Mouse (Mus musculus) CH12.LX (cell line): ENCODE results near the gene Far1. TPM values are rescaled to one million over a fixed set of nuclear protein-coding genes. Genes with fewer than 3 reads are reported as not detected.

ENCODE experiments used
- DNase-seq: peaks from one replicate; pipeline ENCODE4 v3.0.0-alpha.2; 2013; ENCODE audit errors: extremely low read depth
- H3K27ac ChIP-seq: 2 replicates; pipeline ENCODE4 v1.5.1; 2012; ENCODE audit warnings: low read depth, mild to moderate bottlenecking, control low read depth, moderate library complexity; ENCODE audit not compliant: insufficient read depth
- H3K27me3 ChIP-seq: replicated peaks from 2 replicates; pipeline ENCODE3; 2012; ENCODE audit warnings: inconsistent platforms
- H3K36me3 ChIP-seq, 2 experiments: replicated peaks in 1 of 2; 2 replicates each; pipeline versions ENCODE3 to v1.6.1; 2012; ENCODE audit warnings: inconsistent platforms in 1 of 2, low read length in 1 of 2, mild to moderate bottlenecking in 1 of 2, mixed read lengths in 1 of 2, moderate library complexity in 1 of 2; ENCODE audit not compliant: control insufficient read depth in 1 of 2, insufficient read depth in 1 of 2
- H3K4me1 ChIP-seq, 2 experiments: 2 replicates each; pipeline ENCODE4 v1.6.1; 2012; ENCODE audit warnings: inconsistent platforms in 1 of 2, moderate library complexity in 1 of 2; ENCODE audit not compliant: insufficient read depth in 2 of 2, control insufficient read depth in 1 of 2
- H3K4me2 ChIP-seq: 2 replicates; pipeline ENCODE4 v1.6.1; 2012; ENCODE audit warnings: low read depth, mild to moderate bottlenecking, control low read depth; ENCODE audit not compliant: poor library complexity, insufficient read depth, severe bottlenecking
- H3K4me3 ChIP-seq, 3 experiments: fragments of 150-350 bp in 1 of 3; sonication (generic) in 1 of 3; replicated peaks in 1 of 3; 2 replicates each; pipeline versions ENCODE3 to v1.5.1; 2011 to 2012; ENCODE audit warnings: low read depth in 2 of 3, low read length in 2 of 3, mild to moderate bottlenecking in 2 of 3, moderate library complexity in 2 of 3, control low read depth in 1 of 3, improper control_type of control experiment in 1 of 3, inconsistent platforms in 1 of 3, mixed read lengths in 1 of 3; ENCODE audit not compliant: poor library complexity in 1 of 3
- H3K79me2 ChIP-seq: replicated peaks from 2 replicates; pipeline ENCODE4 v1.6.1; 2012; ENCODE audit warnings: mild to moderate bottlenecking, moderate library complexity; ENCODE audit not compliant: control insufficient read depth, poor library complexity, insufficient read depth, severe bottlenecking; ENCODE audit errors: extremely low read depth
- H3K9ac ChIP-seq: 2 replicates; pipeline ENCODE4 v1.6.1; 2012; ENCODE audit warnings: low read depth, mild to moderate bottlenecking, control low read depth, moderate library complexity; ENCODE audit not compliant: insufficient read depth
- H3K9me3 ChIP-seq: replicated peaks from 2 replicates; pipeline ENCODE3; 2012; ENCODE audit warnings: low read length, inconsistent platforms, mixed read lengths
- CTCF ChIP-seq, 2 experiments: IDR thresholded peaks in 1 of 2; conservative IDR thresholded peaks in 1 of 2; 2 replicates each; pipeline ENCODE4 v1.5.1; 2011 to 2012; ENCODE audit warnings: low read depth in 2 of 2, low read length in 2 of 2, improper control_type of control experiment in 1 of 2, inconsistent platforms in 1 of 2, mild to moderate bottlenecking in 1 of 2, moderate library complexity in 1 of 2
- E2F4 ChIP-seq: IDR thresholded peaks from 2 replicates; pipeline ENCODE4 v1.6.1; 2011; ENCODE audit warnings: low read depth, low read length, improper control_type of control experiment; ENCODE audit not compliant: insufficient replicate concordance
- EP300 ChIP-seq: IDR thresholded peaks from 2 replicates; pipeline ENCODE4 v1.6.1; 2011; ENCODE audit warnings: low read length, improper control_type of control experiment
- HCFC1 ChIP-seq: IDR thresholded peaks from 2 replicates; pipeline ENCODE4 v1.6.1; 2012; ENCODE audit warnings: low read depth, mild to moderate bottlenecking, inconsistent platforms, low read length, improper control_type of control experiment
- IRF4 ChIP-seq: IDR thresholded peaks from 2 replicates; pipeline ENCODE4 v1.6.1; 2014; ENCODE audit warnings: low read depth, mild to moderate bottlenecking, inconsistent platforms, low read length, improper control_type of control experiment
- JUN ChIP-seq: IDR thresholded peaks from 2 replicates; pipeline ENCODE4 v1.6.1; 2011; ENCODE audit warnings: low read depth, mild to moderate bottlenecking, low read length, improper control_type of control experiment, moderate library complexity; ENCODE audit not compliant: insufficient read depth
- JUND ChIP-seq: conservative IDR thresholded peaks from 2 replicates; pipeline ENCODE4 v1.6.1; 2011; ENCODE audit warnings: low read depth, low read length, improper control_type of control experiment
- KAT2A ChIP-seq: IDR thresholded peaks from 2 replicates; pipeline ENCODE4 v1.6.1; 2012; ENCODE audit warnings: low read length, improper control_type of control experiment, inconsistent platforms; ENCODE audit not compliant: insufficient replicate concordance
- MAX ChIP-seq: IDR thresholded peaks from 2 replicates; pipeline ENCODE4 v1.6.1; 2011; ENCODE audit warnings: low read length, improper control_type of control experiment
- MEF2A ChIP-seq: IDR thresholded peaks from 2 replicates; pipeline ENCODE4 v1.6.1; 2014; ENCODE audit warnings: low read depth, mild to moderate bottlenecking, inconsistent platforms, low read length, improper control_type of control experiment, borderline replicate concordance
- MXI1 ChIP-seq: IDR thresholded peaks from 2 replicates; pipeline ENCODE4 v1.6.1; 2011; ENCODE audit warnings: mild to moderate bottlenecking, low read depth, low read length, improper control_type of control experiment
- NELFE ChIP-seq: IDR thresholded peaks from 2 replicates; pipeline ENCODE4 v1.6.1; 2011; ENCODE audit warnings: low read depth, low read length, improper control_type of control experiment
- NRF1 ChIP-seq: IDR thresholded peaks from 2 replicates; pipeline ENCODE4 v1.6.1; 2014; ENCODE audit warnings: low read depth, mild to moderate bottlenecking, inconsistent platforms, low read length, improper control_type of control experiment, moderate library complexity
- PAX5 ChIP-seq: IDR thresholded peaks from 2 replicates; pipeline ENCODE4 v1.6.1; 2012; ENCODE audit warnings: low read length, inconsistent platforms, mixed read lengths
- RAD21 ChIP-seq: IDR thresholded peaks from 2 replicates; pipeline ENCODE4 v1.6.1; 2011; ENCODE audit warnings: low read depth, mild to moderate bottlenecking, low read length, improper control_type of control experiment, moderate library complexity
- SIN3A ChIP-seq: IDR thresholded peaks from 2 replicates; pipeline ENCODE4 v1.6.1; 2012; ENCODE audit warnings: low read length, improper control_type of control experiment, inconsistent platforms
- SMC3 ChIP-seq: IDR thresholded peaks from 2 replicates; pipeline ENCODE4 v1.6.1; 2011; ENCODE audit warnings: low read depth, low read length, improper control_type of control experiment
- TCF12 ChIP-seq: IDR thresholded peaks from 2 replicates; pipeline ENCODE4 v1.6.1; 2014; ENCODE audit warnings: low read depth, mild to moderate bottlenecking, inconsistent platforms, low read length, improper control_type of control experiment
- ZC3H11A ChIP-seq: IDR thresholded peaks from 2 replicates; pipeline ENCODE4 v1.6.1; 2012; ENCODE audit warnings: low read depth, mild to moderate bottlenecking, inconsistent platforms, low read length, improper control_type of control experiment
- ZKSCAN1 ChIP-seq: IDR thresholded peaks from 2 replicates; pipeline ENCODE4 v1.6.1; 2012; ENCODE audit warnings: low read depth, inconsistent platforms, low read length, improper control_type of control experiment, borderline replicate concordance
- ZNF384 ChIP-seq: IDR thresholded peaks from 2 replicates; pipeline ENCODE4 v1.6.1; 2012; ENCODE audit warnings: low read depth, low read length, improper control_type of control experiment, inconsistent platforms
- dilution Hi-C: fragments of 300-500 bp; cut with MboI; formaldehyde crosslinking; loops from 2 replicates; pipeline ENCODE4 v1.14.3; 2020; ENCODE audit warnings: low sequenced_read_pairs; ENCODE audit not compliant: extremely low pct_unique_long_range_greater_than_20kb, extremely low pct_ligation_motif_present
- in situ Hi-C: fragments of 300-500 bp; cut with MboI; formaldehyde crosslinking; loops from 3 replicates; pipeline ENCODE4 v1.14.3; 2019; ENCODE audit warnings: low sequenced_read_pairs, low pct_ligation_motif_present, low pct_unique_long_range_greater_than_20kb, mixed read lengths
- polyA plus RNA-seq: library from polyadenylated mRNA; unstranded; fragments of >175 nt; gene quantifications from 2 replicates; pipeline ENCODE4 v1.2.1, GENCODE M21; 2012; ENCODE audit warnings: low read depth; ENCODE audit not compliant: insufficient read length
- total RNA-seq, 2 experiments: library from RNA; depleted of rRNA; stranded (reverse); fragments of 300-350 nt in 1 of 2; fragments of >200 nt in 1 of 2; gene quantifications; 2 replicates each; pipeline ENCODE4 v1.2.3; 2012 to 2014

Gene Far1
- total and polyA plus RNA-seq, 3 experiments, result 73.4 to 170 (median 97.3) TPM

- no peak overlapping the region for H3K4me2 ChIP-seq
Observed at GRCm38 (mm10) chr7:113601803-113602202, 88.2 kb downstream of the Far1 start.

GRCm38 (mm10) chr7:113607928-113608327, 94.3 kb downstream of the Far1 start:
- Histone ChIP-seq H3K27me3 (no peaks in the 10 kb centered on the region), H3K4me1 (peaks cover 0 to 14% of the 10 kb centered on the region in 2 experiments; a peak in 2 of 4 replicates), H3K27ac (no peak overlapping the region), H3K4me2 (no peak overlapping the region), H3K79me2 (no peaks in the 10 kb centered on the region), H3K9ac (no peak overlapping the region), H3K9me3 (peaks cover 8% of the 10 kb centered on the region), H3K4me3 (no peak overlapping the region), H3K36me3 (no peaks in the 10 kb centered on the region)
- dilution Hi-C loops, result no loop called here
- no peak for TF ChIP-seq SIN3A
- no peak for TF ChIP-seq HCFC1
- no peak for TF ChIP-seq ZNF384
- no peak for TF ChIP-seq NELFE
- no peak for TF ChIP-seq MAX
- TF ChIP-seq CTCF (conservative IDR thresholded peaks at IDR 0.05 in 1 of 2, IDR thresholded peaks at IDR 0.05 in 1 of 2; ENCODE audit: low read depth in 2 of 2, low read length in 2 of 2), result no peak
- TF ChIP-seq JUN, result no peak
- no peak for TF ChIP-seq JUND
- no peak for TF ChIP-seq RAD21
- TF ChIP-seq IRF4, result no peak
- no peak for TF ChIP-seq E2F4
- no peak for TF ChIP-seq TCF12
- no peak for TF ChIP-seq PAX5
- no peak for TF ChIP-seq MEF2A
- no peak for TF ChIP-seq ZKSCAN1
- no peak for TF ChIP-seq SMC3
- TF ChIP-seq ZC3H11A, result no peak
- TF ChIP-seq MXI1, result no peak
- TF ChIP-seq KAT2A, result no peak
- in situ Hi-C loops, result loop anchor here (25.0 kb wide), 1 partner anchor 104 kb away; no protein-coding TSS in a partner anchor
- no peak for DNase-seq

More at GRCm38 (mm10) chr7:113601803-113602202, 88.2 kb downstream of the Far1 start:
- dilution Hi-C loops (no loop called here), in situ Hi-C loops (loop anchor here (25.0 kb wide), 1 partner anchor 110 kb away; no protein-coding TSS in a partner anchor)
- Histone ChIP-seq H3K79me2 (no peaks in the 10 kb centered on the region), H3K27me3 (no peaks in the 10 kb centered on the region), H3K9ac (no peak overlapping the region), H3K9me3 (peaks cover 8% of the 10 kb centered on the region), H3K4me3 (no peak overlapping the region), H3K4me1 (no peaks in the 10 kb centered on the region), H3K36me3 (no peaks in the 10 kb centered on the region), H3K27ac (no peak overlapping the region)
- no peak for DNase-seq
- TF ChIP-seq NRF1, result no peak
- TF ChIP-seq EP300, result no peak
- TF ChIP-seq HCFC1, result no peak
